Mouse (Mus musculus): ENCODE results near the gene Olfr94. TPM values are rescaled to one million over a fixed set of nuclear protein-coding genes. Genes with fewer than 3 reads are reported as not detected.

Gene Olfr94
- total RNA-seq, 4 experiments from 2014 or later: not detected

Other genes starting within 250 kb of the Olfr94 start
- gene Ppp1r11, start 249.3 kb downstream of the Olfr94 start, total RNA-seq (2022): 100 to 1,000 TPM; 122 to 142 (median 124) TPM
- 10 to 100 TPM; 26.6 to 35.5 (median 32.2) TPM for gene Znrd1, start 242.4 kb downstream of the Olfr94 start, total RNA-seq (2022)
- gene Znrd1as, start 242.4 kb downstream of the Olfr94 start, total RNA-seq (2022): 1 to 10 TPM; 4.1 to 6.8 (median 5.8) TPM
- gene 2410137M14Rik, start 219.8 kb downstream of the Olfr94 start, total RNA-seq (2022): under 1 TPM in 1 of 4 experiments, not detected in 3; 0.47 TPM
- 1 to 10 TPM in 2 of 4 experiments, under 1 TPM in 2; 0.49 to 1.6 (median 0.91) TPM for gene H2-M5, start 211.5 kb downstream of the Olfr94 start, total RNA-seq (2022)
- gene Zfp57, start 199.8 kb downstream of the Olfr94 start, total RNA-seq (2022): 10 to 100 TPM in 2 of 4 experiments, 1 to 10 TPM in 2; 8.9 to 10.8 (median 9.8) TPM
- 10 to 100 TPM; 35.6 to 57.5 (median 47.8) TPM for gene Mog, start 177.6 kb downstream of the Olfr94 start, total RNA-seq (2022)
- gene Gabbr1, start 155.0 kb downstream of the Olfr94 start, total RNA-seq (2022): 100 to 1,000 TPM; 595 to 693 (median 673) TPM
- not detected for gene Olfr90, start 112.5 kb downstream of the Olfr94 start, total RNA-seq (2022)
- not detected for gene Olfr91, start 102.7 kb downstream of the Olfr94 start, total RNA-seq (2022)
- gene Olfr92, start 80.9 kb downstream of the Olfr94 start, total RNA-seq (2022): not detected
- gene Olfr93, start 39.5 kb downstream of the Olfr94 start, total RNA-seq (2022): not detected
- not detected for gene Ubd, start 7.1 kb downstream of the Olfr94 start, total RNA-seq (2022)
- gene Olfr95, start 12.1 kb upstream of the Olfr94 start, total RNA-seq (2022): not detected
- gene Olfr96, start 19.2 kb upstream of the Olfr94 start, total RNA-seq (2022): not detected
- gene Olfr97, start 36.3 kb upstream of the Olfr94 start, total RNA-seq (2022): not detected
- not detected for gene Olfr98, start 62.8 kb upstream of the Olfr94 start, total RNA-seq (2022)
- gene H2-M3, start 69.2 kb upstream of the Olfr94 start, total RNA-seq (2022): 1 to 10 TPM; 2.4 to 6.3 (median 4.2) TPM
- gene Olfr99, start 82.5 kb upstream of the Olfr94 start, total RNA-seq (2022): not detected
- not detected for gene Olfr101, start 103.3 kb upstream of the Olfr94 start, total RNA-seq (2022)
- not detected for gene Olfr102, start 116.1 kb upstream of the Olfr94 start, total RNA-seq (2022)
- not detected for gene Olfr103, start 138.7 kb upstream of the Olfr94 start, total RNA-seq (2022)
- gene Olfr104-ps, start 158.6 kb upstream of the Olfr94 start, total RNA-seq (2022): not detected
- not detected for gene Olfr105-ps, start 178.0 kb upstream of the Olfr94 start, total RNA-seq (2022)
- not detected for gene Olfr106-ps, start 189.4 kb upstream of the Olfr94 start, total RNA-seq (2022)
- not detected for gene Olfr107, start 198.2 kb upstream of the Olfr94 start, total RNA-seq (2022)
- not detected for gene Olfr108, start 244.5 kb upstream of the Olfr94 start, total RNA-seq (2022)